Mouse (Mus musculus) neural tube, embryonic 14.5 days (tissue): ENCODE results near the gene Noc2l. TPM values are rescaled to one million over a fixed set of nuclear protein-coding genes. Genes with fewer than 3 reads are reported as not detected.

Source experiments
- ATAC-seq: fragments of 200-750 bp; cut with Nextera tagmentation; 2 replicates; pipeline ENCODE4 v1.8.0; 2017; ENCODE audit warnings: low read depth, mild to moderate bottlenecking, moderate TSS enrichment, moderate library complexity
- H3K27ac ChIP-seq: fragments of 300-500 bp; sonication (generic); 2 replicates; pipeline ENCODE4 v1.5.1; 2014; ENCODE audit warnings: low read depth, mild to moderate bottlenecking, control low read depth, low read length, moderate library complexity, mixed read lengths
- H3K27me3 ChIP-seq: fragments of 300-500 bp; sonication (generic); 2 replicates; pipeline ENCODE4 v1.6.1; 2014; ENCODE audit warnings: low read length; ENCODE audit not compliant: control insufficient read depth, insufficient read depth
- H3K36me3 ChIP-seq: fragments of 300-500 bp; sonication (generic); 2 replicates; pipeline ENCODE4 v1.6.1; 2014; ENCODE audit warnings: low read length, mixed read lengths; ENCODE audit not compliant: control insufficient read depth, insufficient read depth
- H3K4me1 ChIP-seq: fragments of 300-500 bp; sonication (generic); 2 replicates; pipeline ENCODE4 v1.6.1; 2014; ENCODE audit warnings: low read length; ENCODE audit not compliant: control insufficient read depth, insufficient read depth
- H3K4me2 ChIP-seq: fragments of 300-500 bp; sonication (generic); 2 replicates; pipeline ENCODE4 v1.6.1; 2014; ENCODE audit warnings: mild to moderate bottlenecking, low read depth, low read length, control low read depth
- H3K4me3 ChIP-seq: fragments of 300-500 bp; sonication (generic); 2 replicates; pipeline ENCODE4 v1.5.1; 2014; ENCODE audit warnings: low read depth, low read length, control low read depth, mixed read lengths
- H3K9ac ChIP-seq: fragments of 300-500 bp; sonication (generic); replicated peaks from 2 replicates; pipeline ENCODE4 v1.6.1; 2014; ENCODE audit warnings: low read depth, mild to moderate bottlenecking, control low read depth, low read length, mixed read lengths
- H3K9me3 ChIP-seq: fragments of 300-500 bp; sonication (generic); 2 replicates; pipeline ENCODE4 v1.6.1; 2016; ENCODE audit warnings: low read length; ENCODE audit not compliant: control insufficient read depth
- WGBS: fragments of 180-500 bp; shearing (Covaris S2); extraction: QIAGEN DNeasy Blood & Tissue Kit; methylation state at CpG from one replicate; pipeline ENCODE4 v1.1.7; 2014; 5-methylcytosine and 5-hydroxymethylcytosine counted together
- polyA plus RNA-seq: library from polyadenylated mRNA; unstranded; fragments of >200 nt; fragmentation: Nextera tagmentation; extraction: Ambion mirVana; gene quantifications from 2 replicates; pipeline ENCODE4 v1.2.1, GENCODE M21; 2014

The Noc2l gene
- polyA plus RNA-seq, 1 experiment from 2014 or later, result 50.1 TPM

DNA sequence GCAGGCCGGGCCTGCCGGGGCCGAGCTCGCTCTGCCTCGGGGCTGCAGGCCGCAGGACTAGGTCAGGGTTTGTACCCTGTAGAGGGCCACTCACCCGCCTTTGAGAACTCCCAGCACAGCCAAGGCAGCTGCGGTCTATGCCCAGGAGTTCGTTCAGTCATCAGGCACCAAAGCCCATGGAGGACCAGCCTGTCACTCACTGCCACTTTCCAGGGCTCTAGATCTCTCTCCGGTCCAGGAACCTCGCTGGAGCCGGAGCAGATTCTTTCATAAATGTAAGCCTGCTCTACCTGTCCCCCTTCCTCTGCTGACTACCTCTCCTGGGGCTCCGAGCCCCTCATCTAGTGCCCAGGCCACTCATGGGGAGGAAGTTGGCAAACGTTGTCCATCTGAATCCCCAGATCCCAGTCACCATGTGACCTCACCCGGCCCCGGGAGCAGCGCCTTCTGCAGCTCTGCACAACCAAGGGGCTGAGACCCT lies 1.7 kb upstream of the Noc2l start:
- Histone ChIP-seq H3K4me2 (peak overlapping the region; percentile 93), H3K27ac (peak overlapping the region; percentile 64), H3K4me3 (peak overlapping the region; percentile 87), H3K4me1 (peaks cover 14% of the 10 kb centered on the region), H3K27me3 (no peaks in the 10 kb centered on the region), H3K9me3 (no peaks in the 10 kb centered on the region), H3K9ac (peak overlapping the region; percentile 68), H3K36me3 (peaks cover 36% of the 10 kb centered on the region)
- ATAC-seq, result no peak
- WGBS, result 2% methylated on average over 17 of the region's 17 CpGs

DNA sequence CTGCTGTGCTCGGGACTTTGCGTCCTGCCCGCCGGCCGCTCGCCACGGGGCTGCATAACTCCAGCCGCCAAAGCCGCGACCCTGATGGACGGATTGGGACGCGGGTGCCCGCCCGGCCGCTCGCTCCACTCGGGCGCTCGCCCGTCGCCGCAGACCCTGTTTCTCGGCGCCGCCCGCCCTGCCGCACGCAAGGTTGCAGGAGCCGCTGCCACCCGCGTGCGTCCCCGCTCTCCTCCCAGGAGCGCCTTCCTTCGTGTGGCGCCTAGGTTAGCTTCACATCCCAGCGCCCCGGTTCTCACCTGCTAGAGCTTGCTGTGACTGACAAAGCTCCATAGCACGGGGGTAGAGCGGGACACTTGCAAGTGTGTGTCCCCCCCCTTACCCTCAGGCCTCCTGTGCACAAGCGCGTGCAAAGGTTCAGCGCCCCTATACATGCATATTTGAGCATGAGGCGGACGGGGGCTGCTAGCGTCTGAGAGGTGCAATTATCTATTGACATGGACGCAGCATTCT lies 1.1 kb upstream of the Noc2l start, which contains the start of gene Plekhn1:
TSS of gene Plekhn1 (minus strand) at position 157 of the 513 bp plus-strand sequence.
- peak within 1 kb of the TSS; percentile 93 for H3K4me2 ChIP-seq
- H3K9me3 ChIP-seq, result no peaks in the 10 kb centered on the region
- H3K9ac ChIP-seq, result peak within 1 kb of the TSS; percentile 73
- 0% methylated on average over 31 of the region's 48 CpGs for WGBS
- no peaks in the 10 kb centered on the region for H3K27me3 ChIP-seq
- H3K27ac ChIP-seq, result peak within 1 kb of the TSS; percentile 86
- H3K36me3 ChIP-seq, result peaks cover 38% of the 10 kb centered on the region
- peak within 1 kb of the TSS; percentile 87 for H3K4me3 ChIP-seq
- ATAC-seq, result peak; percentile 61
- H3K4me1 ChIP-seq, result peaks cover 14% of the 10 kb centered on the region

DNA sequence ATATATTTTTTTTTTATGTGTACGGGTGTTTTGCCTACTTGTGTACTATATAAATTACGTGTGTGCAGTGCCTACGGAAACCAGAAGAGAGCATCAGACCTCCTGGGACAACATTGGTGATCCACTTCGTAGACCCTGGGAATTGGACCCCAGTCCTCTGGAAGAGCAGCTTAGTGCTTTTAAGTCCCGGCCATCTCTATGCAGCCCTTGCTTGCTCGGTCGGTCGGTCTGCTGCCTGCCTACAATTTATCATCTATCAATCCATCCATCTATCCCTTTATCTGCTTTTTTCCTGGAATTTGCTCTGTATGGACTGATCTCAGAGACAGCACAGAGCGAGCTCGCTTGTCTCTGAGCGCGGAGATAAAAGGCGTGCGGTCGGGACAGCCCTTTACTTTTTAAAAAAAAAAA lies 445 bp upstream of the Noc2l start:
- Histone ChIP-seq H3K4me2 (peak overlapping the region; percentile 93), H3K27me3 (no peaks in the 10 kb centered on the region), H3K27ac (peak overlapping the region; percentile 84), H3K36me3 (peaks cover 42% of the 10 kb centered on the region), H3K4me3 (peak overlapping the region; percentile 87), H3K4me1 (peaks cover 14% of the 10 kb centered on the region), H3K9ac (peak overlapping the region; percentile 73; the same call in 1 of the 2 replicates), H3K9me3 (no peaks in the 10 kb centered on the region)
- WGBS, result under 1% methylated on average over 15 of the region's 15 CpGs
- ATAC-seq, result peak; percentile 56

DNA sequence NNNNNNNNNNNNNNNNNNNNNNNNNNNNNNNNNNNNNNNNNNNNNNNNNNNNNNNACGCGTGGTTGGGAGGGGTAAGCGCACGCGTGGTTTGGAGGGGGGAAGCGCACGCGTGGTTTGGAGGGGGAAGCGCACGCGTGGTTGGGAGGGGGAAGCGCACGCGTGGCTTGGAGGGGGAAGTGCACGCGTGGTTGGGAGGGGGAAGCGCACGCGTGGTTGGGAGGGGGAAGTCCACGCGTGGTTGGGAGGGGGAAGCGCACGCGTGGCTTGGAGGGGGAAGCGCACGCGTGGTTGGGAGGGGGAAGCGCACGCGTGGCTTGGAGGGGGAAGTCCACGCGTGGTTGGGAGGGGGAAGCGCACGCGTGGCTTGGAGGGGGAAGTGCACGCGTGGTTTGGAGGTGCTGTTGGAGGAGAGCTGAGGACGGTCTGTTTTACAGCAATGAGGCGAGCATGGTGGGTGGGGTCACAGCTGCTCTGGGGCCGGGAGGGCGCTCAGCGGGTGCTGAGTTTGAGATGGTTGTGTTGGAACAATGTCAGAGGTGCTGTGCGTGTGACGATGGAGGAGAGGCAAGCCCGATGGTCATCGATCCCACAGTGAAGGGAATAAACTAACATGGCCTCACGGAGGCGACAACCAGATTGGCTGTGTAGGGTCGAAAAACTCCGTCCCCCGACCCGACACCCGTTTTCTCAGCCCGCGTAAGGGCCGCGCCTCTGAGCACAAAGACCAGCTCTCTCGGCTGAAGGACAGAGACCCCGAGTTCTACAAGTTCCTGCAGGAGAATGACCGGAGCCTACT lies 1.0 kb downstream of the Noc2l start:
- H3K36me3 ChIP-seq, result peaks cover 45% of the 10 kb centered on the region
- no peak for ATAC-seq
- no peaks in the 10 kb centered on the region for H3K9me3 ChIP-seq
- 26% methylated on average over 55 of the region's 60 CpGs for WGBS
- H3K4me1 ChIP-seq, result peaks cover 14% of the 10 kb centered on the region
- H3K27ac ChIP-seq, result no peak overlapping the region
- H3K4me3 ChIP-seq, result peak overlapping the region; percentile 87
- H3K27me3 ChIP-seq, result no peaks in the 10 kb centered on the region
- H3K9ac ChIP-seq, result peak overlapping the region; percentile 73; the same call in 1 of the 2 replicates
- H3K4me2 ChIP-seq, result peak overlapping the region; percentile 93

GRCm38 (mm10) chr4:156249567-156249966 lies 13.8 kb downstream of the Noc2l start:
- no peak overlapping the region for H3K9ac ChIP-seq
- peaks cover 4% of the 10 kb centered on the region; the same call in 1 of the 2 replicates for H3K4me1 ChIP-seq
- no peak overlapping the region for H3K4me2 ChIP-seq
- no peaks in the 10 kb centered on the region for H3K27me3 ChIP-seq
- H3K36me3 ChIP-seq, result peaks cover 30% of the 10 kb centered on the region
- no peaks in the 10 kb centered on the region for H3K9me3 ChIP-seq
- no peak overlapping the region for H3K27ac ChIP-seq
- no peak for ATAC-seq
- WGBS, result 54% methylated on average over 11 of the region's 11 CpGs
- H3K4me3 ChIP-seq, result no peak overlapping the region

DNA sequence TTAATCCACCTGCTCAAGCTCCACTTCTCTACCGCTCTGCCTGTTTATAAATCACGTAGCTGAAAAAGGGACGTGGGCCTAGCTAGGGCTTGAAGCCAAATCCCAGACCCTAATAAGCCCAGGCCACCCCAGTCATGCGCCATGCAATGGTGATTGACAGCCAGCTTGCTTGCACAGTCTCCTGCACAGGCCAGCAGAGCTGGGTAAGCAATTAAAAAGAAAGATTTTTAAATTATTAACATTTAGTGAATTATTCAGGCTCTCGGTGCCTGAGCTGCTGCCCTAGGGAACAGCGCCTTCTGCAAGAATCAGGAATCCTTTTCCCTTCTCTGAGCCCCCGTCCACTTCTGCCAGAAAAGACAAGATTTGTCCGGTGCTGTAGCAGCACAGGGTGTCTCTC lies 15.3 kb downstream of the Noc2l start:
- Histone ChIP-seq H3K4me3 (no peak overlapping the region), H3K9ac (no peak overlapping the region), H3K36me3 (peaks cover 16% of the 10 kb centered on the region), H3K27ac (no peak overlapping the region), H3K4me2 (no peak overlapping the region), H3K27me3 (peaks cover 3% of the 10 kb centered on the region; the same call in 1 of the 2 replicates), H3K9me3 (no peaks in the 10 kb centered on the region), H3K4me1 (peaks cover 7% of the 10 kb centered on the region; the same call in 1 of the 2 replicates)
- 64% methylated on average over 8 of the region's 8 CpGs for WGBS
- ATAC-seq, result no peak

GRCm38 (mm10) chr4:156252140-156252539 lies 16.3 kb downstream of the Noc2l start:
- 0 out of 2 replicates have a peak, but pooled peaks have one; percentile 9 for ATAC-seq
- H3K27me3 ChIP-seq, result peaks cover 3% of the 10 kb centered on the region; the same call in 1 of the 2 replicates
- H3K9ac ChIP-seq, result no peak overlapping the region
- H3K4me2 ChIP-seq, result no peak overlapping the region
- H3K36me3 ChIP-seq, result peaks cover 8% of the 10 kb centered on the region
- H3K27ac ChIP-seq, result no peak overlapping the region
- H3K9me3 ChIP-seq, result no peaks in the 10 kb centered on the region
- peaks cover 7% of the 10 kb centered on the region; the same call in 1 of the 2 replicates for H3K4me1 ChIP-seq
- no peak overlapping the region for H3K4me3 ChIP-seq
- 43% methylated on average over 7 of the region's 7 CpGs for WGBS

DNA sequence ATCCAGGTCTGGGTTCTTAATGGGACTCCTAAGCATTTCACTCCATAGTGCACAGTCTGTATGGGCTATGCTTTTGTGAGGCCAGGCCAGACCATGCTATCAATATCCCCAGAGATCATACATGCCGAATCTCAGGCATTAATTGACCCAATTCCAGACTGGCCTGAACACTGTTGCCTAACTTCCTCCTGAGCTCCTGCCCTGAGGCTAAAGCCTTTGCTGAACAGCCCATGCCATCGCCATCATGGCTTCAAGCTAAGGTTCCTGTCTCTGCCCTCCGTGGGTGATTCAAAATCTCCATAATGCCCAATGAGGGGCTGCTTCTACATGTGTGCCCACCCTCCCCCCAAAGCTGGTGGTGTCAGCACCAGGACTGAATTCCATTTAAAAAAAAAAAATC lies 16.8 kb downstream of the Noc2l start:
- peaks cover 3% of the 10 kb centered on the region; the same call in 1 of the 2 replicates for H3K27me3 ChIP-seq
- H3K4me3 ChIP-seq, result no peak overlapping the region
- H3K4me2 ChIP-seq, result no peak overlapping the region
- 0 out of 2 replicates have a peak, but pooled peaks have one; percentile 13 for ATAC-seq
- H3K9ac ChIP-seq, result no peak overlapping the region
- H3K9me3 ChIP-seq, result no peaks in the 10 kb centered on the region
- WGBS, result 27% methylated on average over 3 of the region's 3 CpGs
- no peak overlapping the region for H3K27ac ChIP-seq
- peaks cover 5% of the 10 kb centered on the region; the same call in 1 of the 2 replicates for H3K36me3 ChIP-seq
- peaks cover 7% of the 10 kb centered on the region; the same call in 1 of the 2 replicates for H3K4me1 ChIP-seq

DNA sequence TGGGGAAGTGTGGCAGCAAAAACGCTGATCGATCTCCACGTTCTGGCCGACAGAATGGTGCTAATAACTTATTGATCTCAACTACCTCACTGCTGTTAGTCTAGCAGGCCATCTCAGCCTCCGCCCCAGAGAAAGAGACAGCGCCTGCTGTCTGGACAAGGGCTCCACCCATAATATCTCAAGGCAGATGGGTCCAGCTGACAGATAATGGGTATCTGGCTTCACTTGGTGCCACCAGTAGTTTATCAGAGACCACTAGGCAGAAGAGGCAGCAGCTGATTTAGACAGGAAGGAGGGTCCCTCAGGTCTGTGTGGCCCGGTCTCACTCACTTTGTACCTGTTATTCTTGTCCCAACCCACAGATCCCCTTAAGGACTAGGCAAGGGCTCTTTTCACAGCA lies 17.2 kb downstream of the Noc2l start:
- no peak overlapping the region for H3K27ac ChIP-seq
- no peak overlapping the region for H3K4me2 ChIP-seq
- peaks cover 7% of the 10 kb centered on the region; the same call in 1 of the 2 replicates for H3K4me1 ChIP-seq
- H3K27me3 ChIP-seq, result peaks cover 3% of the 10 kb centered on the region; the same call in 1 of the 2 replicates
- 0 out of 2 replicates have a peak, but pooled peaks cover under 1% of the 10 kb centered on the region for H3K36me3 ChIP-seq
- no peak overlapping the region for H3K4me3 ChIP-seq
- no peaks in the 10 kb centered on the region for H3K9me3 ChIP-seq
- no peak for ATAC-seq
- H3K9ac ChIP-seq, result no peak overlapping the region
- WGBS, result 39% methylated on average over 7 of the region's 7 CpGs
